Mouse (Mus musculus) ES-E14 (cell line): ENCODE results near the gene Serpine3.

Source experiments
- CHD2 ChIP-seq: IDR thresholded peaks from 2 replicates; pipeline ENCODE4 v1.6.1; 2014; ENCODE audit warnings: mild to moderate bottlenecking, low read depth, low read length, inconsistent platforms
- HCFC1 ChIP-seq: IDR thresholded peaks from 2 replicates; pipeline ENCODE4 v1.6.1; 2012; ENCODE audit warnings: low read length, inconsistent platforms, borderline replicate concordance; ENCODE audit not compliant: insufficient read depth
- MAFK ChIP-seq: IDR thresholded peaks from 2 replicates; pipeline ENCODE4 v1.6.1; 2014; ENCODE audit warnings: mild to moderate bottlenecking, low read depth, low read length, inconsistent platforms; ENCODE audit not compliant: insufficient read depth
- ZC3H11A ChIP-seq: IDR thresholded peaks from 2 replicates; pipeline ENCODE4 v1.6.1; 2012; ENCODE audit warnings: low read depth, mild to moderate bottlenecking, inconsistent platforms, low read length, borderline replicate concordance
- ZNF384 ChIP-seq: IDR thresholded peaks from 2 replicates; pipeline ENCODE4 v1.6.1; 2012; ENCODE audit warnings: low read depth, low read length, inconsistent platforms

DNA sequence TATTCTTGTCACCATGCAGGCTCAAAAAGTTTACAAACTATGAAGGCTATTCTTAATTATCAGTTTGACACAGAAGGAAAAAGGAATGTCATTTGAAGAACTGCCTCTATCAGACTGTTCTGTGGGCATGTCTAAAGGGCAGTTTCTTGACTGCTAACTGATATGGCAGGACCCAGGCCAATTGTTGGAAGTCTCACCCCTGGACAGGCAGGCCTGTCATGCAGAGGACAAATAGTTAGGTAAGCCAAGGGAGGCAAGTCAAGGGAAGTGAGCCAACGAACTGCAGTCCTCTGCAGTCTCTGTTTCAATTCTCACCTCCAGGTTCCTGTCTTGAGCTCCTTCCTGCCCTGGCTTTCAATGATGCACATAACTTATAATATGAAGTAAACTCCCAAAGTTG lies 68.4 kb downstream of the Serpine3 start:
- TF ChIP-seq CHD2 (no peak), ZNF384 (no peak), MAFK (no peak), ZC3H11A (no peak), HCFC1 (no peak)
